9 mouse cellular contexts compared by ENCODE assay signal in genomic region chr12:55465401-55465983, GRCm38 (mm10). TPM values are rescaled to one million over a fixed set of nuclear protein-coding genes. Genes with fewer than 3 reads are reported as not detected.
DNase-seq lines count a peak whose midpoint lies in the region; ATAC-seq and TF ChIP-seq lines count a peak whose summit lies in the region.
"Had no signal": no experiment of that assay in that cellular context is flagged by ENCODE, and none has a peak within 500 bp of the region (broad histone marks: within the 10 kb centered on the region; RNA-seq: fewer than 3 reads in every experiment).

No protein-coding gene starts in this region.

- H3K36me3 ChIP-seq in liver, embryonic 15.5 days (replicated peaks): no peaks in the 10 kb centered on the region
- no peaks in the 10 kb centered on the region for H3K36me3 ChIP-seq in neural tube, embryonic 15.5 days
- H3K36me3 ChIP-seq: neural tube, embryonic 12.5 days had no signal

- 0 out of 2 replicates have a peak, but pooled peaks cover 10% of the 10 kb centered on the region for H3K4me1 ChIP-seq in liver, embryonic 15.5 days (replicated peaks)
- peaks cover 41% of the 10 kb centered on the region for H3K4me1 ChIP-seq in neural tube, embryonic 15.5 days

- H3K4me3 ChIP-seq in left cerebral cortex, adult 2 months: no peak overlapping the region
- H3K4me3 ChIP-seq in liver, embryonic 15.5 days (replicated peaks): peak overlapping the region; percentile 20; the same call in 1 of the 2 replicates
- no peak overlapping the region for H3K4me3 ChIP-seq in neural tube, embryonic 15.5 days (replicated peaks)
- H3K4me3 ChIP-seq: neural tube, embryonic 12.5 days had no signal

- WGBS in liver, embryonic 15.5 days (ENCODE audit: insufficient replicate concordance): 49% methylated on average over 17 of the region's 17 CpGs
- WGBS in neural tube, embryonic 15.5 days: 75% methylated on average over 17 of the region's 17 CpGs

- H3K9ac ChIP-seq in liver, embryonic 15.5 days: no peak overlapping the region
- no peak overlapping the region for H3K9ac ChIP-seq in neural tube, embryonic 15.5 days (replicated peaks)
- H3K9ac ChIP-seq: neural tube, embryonic 12.5 days had no signal

- peak overlapping the region; percentile 65 for H3K27ac ChIP-seq in left cerebral cortex, adult 2 months
- no peak overlapping the region for H3K27ac ChIP-seq in liver, embryonic 15.5 days (replicated peaks)
- no peak overlapping the region for H3K27ac ChIP-seq in neural tube, embryonic 15.5 days (replicated peaks)
- H3K27ac ChIP-seq: neural tube, embryonic 12.5 days had no signal

- no peak overlapping the region; the same call in 1 of the 2 replicates for H3K4me2 ChIP-seq in liver, embryonic 15.5 days
- no peak overlapping the region for H3K4me2 ChIP-seq in neural tube, embryonic 15.5 days
- H3K4me2 ChIP-seq: neural tube, embryonic 12.5 days had no signal

- peaks cover 45% of the 10 kb centered on the region for H3K27me3 ChIP-seq in liver, embryonic 15.5 days
- H3K27me3 ChIP-seq in neural tube, embryonic 15.5 days (replicated peaks): no peaks in the 10 kb centered on the region
- H3K27me3 ChIP-seq: neural tube, embryonic 12.5 days had no signal

- no peaks in the 10 kb centered on the region for H3K9me3 ChIP-seq in liver, embryonic 15.5 days (replicated peaks)
- H3K9me3 ChIP-seq in neural tube, embryonic 15.5 days (replicated peaks): no peaks in the 10 kb centered on the region
- H3K9me3 ChIP-seq: neural tube, embryonic 12.5 days had no signal

- DNase-seq in left cerebral cortex, adult 2 months (ENCODE audit: extremely low spot score in 1 of 2, low spot score in 2 of 2): no peak
- no peak for DNase-seq in left cerebral cortex, postnatal 25 days (ENCODE audit: low spot score in 2 of 2)
- peak; percentile 51 for DNase-seq in thymus, postnatal 25 days
- DNase-seq in layer of hippocampus, adult 9-10 months (ENCODE audit: low spot score): no peak

- ATAC-seq in activated CD4-positive, CD25-positive, alpha-beta regulatory T cell, adult 4 months: peak; percentile 44
- ATAC-seq in erythroblast, adult 5-6 weeks (replicated peaks; ENCODE audit: low FRiP score, poor library complexity, severe bottlenecking): 0 out of 2 replicates have a peak, but pooled peaks have one; percentile 43
- ATAC-seq in liver, embryonic 15.5 days (ENCODE audit: insufficient read depth): no peak
- ATAC-seq in neural tube, embryonic 15.5 days (ENCODE audit: low FRiP score): no peak

- no peak for TF ChIP-seq CTCF in left cerebral cortex, adult 2 months (IDR thresholded peaks at IDR 0.05)

- intact Hi-C loops in left cerebral cortex, adult 2 months (cut with DNase I): no loop called here
- intact Hi-C loops in left cerebral cortex, postnatal 25 days (cut with DNase I): loop anchor here (2.0 kb wide), 1 partner anchor 25 kb away; no protein-coding TSS in a partner anchor

RNA-seq across cellular contexts. Expression of gene Nfkbia, which starts 27.0 kb away (rescaled TPM):
- 10 to 100 TPM; 33.3 to 53.1 TPM for total RNA-seq in left cerebral cortex, adult 2 months (2021)
- total RNA-seq in left cerebral cortex, postnatal 25 days (2021): 10 to 100 TPM; 28.5 to 31.7 TPM
- 100 to 1,000 TPM; 513 to 551 TPM for polyA plus RNA-seq in activated CD4-positive, CD25-positive, alpha-beta regulatory T cell, adult 4 months (2017; shearing (Covaris generic))
- 13.4 and 14.8 TPM in 2 replicates for total RNA-seq in erythroblast, adult 5-6 weeks (2015; ENCODE audit: low replicate concordance)
- 14.1 and 20.5 TPM in 2 replicates for total RNA-seq in erythroblast, adult 5-6 weeks (2017; ENCODE audit: low replicate concordance)
- 22.9 and 24.4 TPM in 2 replicates for polyA plus RNA-seq in liver, embryonic 15.5 days (2015; fragmentation: Nextera tagmentation; extraction: Ambion mirVana)
- polyA plus RNA-seq in neural tube, embryonic 15.5 days (2015; fragmentation: Nextera tagmentation; extraction: Ambion mirVana): 60.2 and 92.7 TPM in 2 replicates

Comparison
In these comparisons a context has a peak if more than half of its experiments do, and no peak if none do; other contexts are left out.
1. ATAC-seq: peak in activated CD4-positive, CD25-positive, alpha-beta regulatory T cell, adult 4 months (single experiment) and erythroblast, adult 5-6 weeks (single experiment); none in liver, embryonic 15.5 days (single experiment) and neural tube, embryonic 15.5 days (single experiment).